Mouse (Mus musculus): ENCODE measurements at regions not wholly inside any gene's neighbourhood (a gene's known extent, or its start where the extent isn't known, plus 50 kb on each side); places are given as distances from the start of the nearest gene placed in this dataset.
A peak's percentile ranks its signal among the peaks of the same experiment; 100 is the strongest.

DNA sequence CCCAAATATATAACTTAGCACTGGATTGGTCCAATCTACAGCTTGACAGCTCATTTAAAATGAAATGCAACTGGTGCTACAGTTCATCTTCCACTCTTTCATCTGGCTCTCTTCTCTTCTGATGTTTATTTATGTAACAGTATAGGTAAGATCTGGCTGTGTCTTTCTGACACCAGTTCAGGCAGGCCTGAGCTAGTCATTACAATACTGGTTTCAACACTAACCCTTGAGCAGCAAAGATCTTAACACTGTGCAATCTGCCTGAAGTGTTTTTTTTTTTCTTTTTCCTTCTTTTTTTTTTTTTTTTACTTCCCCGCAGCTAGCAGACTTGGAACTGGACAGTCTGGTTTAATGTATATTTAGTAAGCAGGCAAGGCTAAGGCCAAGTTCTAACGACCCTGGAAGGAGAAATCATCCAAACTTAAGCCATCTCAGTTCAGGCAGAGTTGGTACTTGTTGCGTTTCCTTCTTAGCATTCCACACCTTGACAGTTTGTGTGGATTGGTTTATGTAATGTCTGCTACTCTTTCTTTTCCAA, 342.8 kb upstream of the Rgmb start:
- Histone ChIP-seq H3K9ac (ENCODE audit: low read length) (no peak overlapping the region), H3K27me3 (replicated peaks; ENCODE audit: control insufficient read depth, insufficient read depth, low read length) (no peaks in the 10 kb centered on the region), H3K4me3 (ENCODE audit: low read depth, low read length) (no peak overlapping the region), H3K4me2 (ENCODE audit: low read length) (no peak overlapping the region), H3K27ac (ENCODE audit: low read depth, low read length) (no peak overlapping the region), H3K36me3 (ENCODE audit: control insufficient read depth, insufficient read depth, low read length) (no peaks in the 10 kb centered on the region), H3K9me3 (replicated peaks; ENCODE audit: control insufficient read depth, low read length) (no peaks in the 10 kb centered on the region), H3K4me1 (ENCODE audit: control insufficient read depth, insufficient read depth, low read length) (peaks cover 4% of the 10 kb centered on the region; the same call in 1 of the 2 replicates)
- DNase-seq (ENCODE audit: low spot score) (no peak), ATAC-seq (no peak)
- 78% methylated on average over 3 of the region's 3 CpGs for WGBS

DNA sequence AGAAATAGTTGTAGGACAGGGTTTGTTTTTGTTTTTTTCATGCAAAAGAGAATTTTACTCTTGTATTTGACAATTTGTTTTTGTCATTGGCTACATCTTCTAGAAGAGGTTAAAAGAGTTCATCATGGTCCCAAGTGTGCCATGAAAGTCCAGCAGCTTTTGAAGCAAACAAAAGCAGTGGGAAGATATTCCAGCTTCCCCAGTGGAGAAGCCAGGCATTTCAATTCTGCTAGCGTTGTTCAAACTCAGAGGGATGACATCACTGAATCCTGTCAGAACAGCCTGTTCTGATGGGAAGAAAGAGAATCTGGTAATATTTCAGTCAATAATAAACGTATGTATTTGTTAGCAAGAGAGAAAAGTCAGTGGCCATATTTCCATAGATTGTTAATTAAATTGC, 335.9 kb upstream of the Rgmb start:
- no peak overlapping the region for H3K4me2 ChIP-seq (ENCODE audit: low read length)
- H3K36me3 ChIP-seq (ENCODE audit: control insufficient read depth, insufficient read depth, low read length): no peaks in the 10 kb centered on the region
- no peaks in the 10 kb centered on the region for H3K27me3 ChIP-seq (replicated peaks; ENCODE audit: control insufficient read depth, insufficient read depth, low read length)
- DNase-seq (ENCODE audit: low spot score) (no peak), ATAC-seq (no peak)
- H3K4me3 ChIP-seq (ENCODE audit: low read depth, low read length): no peak overlapping the region
- WGBS: 67% methylated on average over 2 of the region's 2 CpGs
- H3K9ac ChIP-seq (ENCODE audit: low read length): no peak overlapping the region
- H3K9me3 ChIP-seq (replicated peaks; ENCODE audit: control insufficient read depth, low read length): no peaks in the 10 kb centered on the region
- H3K4me1 ChIP-seq (ENCODE audit: control insufficient read depth, insufficient read depth, low read length): no peaks in the 10 kb centered on the region
- no peak overlapping the region for H3K27ac ChIP-seq (ENCODE audit: low read depth, low read length)

DNA sequence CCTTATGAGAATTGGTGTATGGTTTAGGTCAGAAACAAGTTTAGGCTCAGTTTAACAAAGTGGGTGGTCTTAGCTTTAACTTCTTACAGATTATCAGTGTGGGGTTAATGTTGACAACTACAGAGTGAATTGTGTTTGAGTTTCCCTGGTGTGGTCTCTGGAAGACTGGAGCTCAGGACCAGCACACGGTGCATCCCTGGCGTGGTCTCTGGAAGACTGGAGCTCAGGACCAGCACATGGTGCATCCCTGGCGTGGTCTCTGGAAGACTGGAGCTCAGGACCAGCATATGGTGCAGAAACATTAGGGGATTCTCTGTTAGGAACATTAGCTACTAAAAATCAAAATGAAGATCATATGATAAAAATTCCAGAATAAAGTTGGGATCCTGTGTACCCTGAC, 327.3 kb upstream of the Rgmb start:
- H3K4me2 ChIP-seq (ENCODE audit: low read length): no peak overlapping the region
- ATAC-seq (no peak), DNase-seq (ENCODE audit: low spot score) (no peak)
- no peaks in the 10 kb centered on the region for H3K9me3 ChIP-seq (replicated peaks; ENCODE audit: control insufficient read depth, low read length)
- H3K4me3 ChIP-seq (ENCODE audit: low read depth, low read length): no peak overlapping the region
- no peaks in the 10 kb centered on the region for H3K27me3 ChIP-seq (replicated peaks; ENCODE audit: control insufficient read depth, insufficient read depth, low read length)
- 75% methylated on average over 3 of the region's 3 CpGs for WGBS
- no peak overlapping the region for H3K9ac ChIP-seq (ENCODE audit: low read length)
- H3K27ac ChIP-seq (ENCODE audit: low read depth, low read length): no peak overlapping the region
- H3K36me3 ChIP-seq (ENCODE audit: control insufficient read depth, insufficient read depth, low read length): no peaks in the 10 kb centered on the region
- H3K4me1 ChIP-seq (ENCODE audit: control insufficient read depth, insufficient read depth, low read length): no peaks in the 10 kb centered on the region

DNA sequence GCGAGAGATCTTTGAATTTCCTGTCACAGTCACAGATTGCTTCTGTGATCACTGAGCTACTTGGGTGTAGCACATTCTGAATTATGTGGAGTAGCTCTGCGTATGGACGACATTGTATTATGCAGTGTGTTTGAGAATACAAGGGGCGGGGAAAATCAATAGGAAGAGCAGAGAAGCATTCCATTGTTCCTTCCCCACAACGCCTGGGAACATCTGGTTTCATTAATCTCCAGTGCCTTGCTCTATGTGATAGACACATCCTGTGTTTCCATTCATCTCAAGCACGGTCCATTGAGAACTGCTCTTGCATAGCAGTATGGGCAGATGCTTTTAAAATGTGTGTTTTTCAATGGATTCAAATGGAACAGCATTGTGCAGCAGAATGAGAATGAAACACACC, 326.9 kb upstream of the Rgmb start:
- H3K9ac ChIP-seq (ENCODE audit: low read length): no peak overlapping the region
- WGBS: 56% methylated on average over 6 of the region's 6 CpGs

DNA sequence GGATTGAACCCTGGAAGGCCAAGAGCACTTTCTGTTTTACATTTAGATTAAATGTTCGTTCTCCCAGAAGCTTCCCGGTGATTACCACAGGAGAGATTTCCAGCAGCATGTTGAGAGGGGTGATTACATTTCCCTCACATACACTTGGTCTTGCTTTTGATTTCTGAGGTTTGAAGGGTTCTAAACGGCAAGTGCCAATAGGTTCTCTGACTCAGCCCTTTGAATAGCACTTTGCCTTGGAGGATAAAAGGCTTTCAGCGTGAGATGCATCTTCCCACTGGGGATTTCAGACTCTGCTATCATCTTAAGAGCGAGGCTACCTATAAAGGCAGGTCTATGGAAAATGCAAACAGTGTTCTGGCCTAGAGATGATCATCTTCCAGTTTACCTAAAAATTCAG, 326.3 kb upstream of the Rgmb start:
- no peak for ATAC-seq
- WGBS: 72% methylated on average over 5 of the region's 5 CpGs
- Histone ChIP-seq H3K36me3 (ENCODE audit: control insufficient read depth, insufficient read depth, low read length) (no peaks in the 10 kb centered on the region), H3K4me1 (ENCODE audit: control insufficient read depth, insufficient read depth, low read length) (no peaks in the 10 kb centered on the region), H3K9ac (ENCODE audit: low read length) (no peak overlapping the region), H3K27me3 (replicated peaks; ENCODE audit: control insufficient read depth, insufficient read depth, low read length) (no peaks in the 10 kb centered on the region), H3K9me3 (replicated peaks; ENCODE audit: control insufficient read depth, low read length) (no peaks in the 10 kb centered on the region), H3K27ac (ENCODE audit: low read depth, low read length) (no peak overlapping the region), H3K4me3 (ENCODE audit: low read depth, low read length) (no peak overlapping the region), H3K4me2 (ENCODE audit: low read length) (no peak overlapping the region)
- DNase-seq (ENCODE audit: low spot score): peak; percentile 13

More for the DNA sequence above, 326.9 kb upstream of the Rgmb start:
- no peaks in the 10 kb centered on the region for H3K27me3 ChIP-seq (replicated peaks; ENCODE audit: control insufficient read depth, insufficient read depth, low read length)
- H3K4me2 ChIP-seq (ENCODE audit: low read length): no peak overlapping the region
- no peaks in the 10 kb centered on the region for H3K9me3 ChIP-seq (replicated peaks; ENCODE audit: control insufficient read depth, low read length)
- H3K4me3 ChIP-seq (ENCODE audit: low read depth, low read length): no peak overlapping the region
- H3K4me1 ChIP-seq (ENCODE audit: control insufficient read depth, insufficient read depth, low read length): no peaks in the 10 kb centered on the region
- DNase-seq (ENCODE audit: low spot score): peak; percentile 4
- no peak overlapping the region for H3K27ac ChIP-seq (ENCODE audit: low read depth, low read length)
- no peaks in the 10 kb centered on the region for H3K36me3 ChIP-seq (ENCODE audit: control insufficient read depth, insufficient read depth, low read length)
- ATAC-seq: peak; percentile 40; the same call in 1 of the 2 replicates

DNA sequence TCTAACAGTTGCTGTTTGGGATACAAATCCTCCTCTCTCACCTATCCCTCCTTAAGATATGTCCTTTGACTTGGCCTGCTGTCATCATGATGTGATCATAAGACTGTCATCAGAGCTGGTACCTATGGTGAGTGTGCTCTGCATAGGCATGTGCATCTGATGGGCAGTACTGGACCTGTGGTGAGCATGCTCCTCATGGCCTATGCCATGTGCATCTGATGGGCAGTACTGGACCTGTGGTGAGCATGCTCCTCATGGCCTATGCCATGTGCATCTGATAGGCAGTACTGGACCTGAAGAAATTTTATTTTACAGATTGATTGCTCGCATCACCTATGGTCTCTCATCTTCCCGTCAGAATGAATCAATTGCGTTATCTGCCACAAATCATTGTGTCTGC, 325.8 kb upstream of the Rgmb start:
- no peaks in the 10 kb centered on the region for H3K9me3 ChIP-seq (replicated peaks; ENCODE audit: control insufficient read depth, low read length)

DNA sequence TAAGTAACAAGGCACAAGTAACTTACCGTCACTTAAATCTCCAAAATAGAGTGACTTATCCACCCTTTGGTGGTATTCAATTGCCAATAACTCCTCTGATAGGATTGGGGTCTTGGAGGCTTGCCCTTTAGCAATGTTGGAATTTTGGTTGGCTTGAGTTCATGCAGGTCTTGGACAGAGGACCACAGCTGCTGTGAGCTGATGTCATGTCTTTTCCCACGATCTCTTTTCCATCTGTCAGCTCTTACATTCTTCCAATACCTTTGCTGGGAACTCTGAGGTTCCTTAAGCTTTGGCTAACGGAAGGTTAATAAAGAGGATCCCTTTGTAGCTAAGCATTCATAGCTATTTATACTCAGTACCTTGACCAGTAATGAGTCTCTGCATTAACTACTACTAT, 324.7 kb upstream of the Rgmb start:
- no peak for DNase-seq (ENCODE audit: low spot score)

More for the DNA sequence above, 325.8 kb upstream of the Rgmb start:
- ATAC-seq (0 out of 2 replicates have a peak, but pooled peaks have one; percentile 46), DNase-seq (ENCODE audit: low spot score) (no peak)
- no peak overlapping the region for H3K4me2 ChIP-seq (ENCODE audit: low read length)
- H3K9ac ChIP-seq (ENCODE audit: low read length): no peak overlapping the region
- 93% methylated on average over 3 of the region's 3 CpGs for WGBS
- H3K4me1 ChIP-seq (ENCODE audit: control insufficient read depth, insufficient read depth, low read length): no peaks in the 10 kb centered on the region
- H3K27me3 ChIP-seq (replicated peaks; ENCODE audit: control insufficient read depth, insufficient read depth, low read length): no peaks in the 10 kb centered on the region
- H3K27ac ChIP-seq (ENCODE audit: low read depth, low read length): no peak overlapping the region
- H3K36me3 ChIP-seq (ENCODE audit: control insufficient read depth, insufficient read depth, low read length): no peaks in the 10 kb centered on the region
- H3K4me3 ChIP-seq (ENCODE audit: low read depth, low read length): no peak overlapping the region

More for the DNA sequence above, 324.7 kb upstream of the Rgmb start:
- H3K27me3 ChIP-seq (replicated peaks; ENCODE audit: control insufficient read depth, insufficient read depth, low read length): no peaks in the 10 kb centered on the region
- no peak for ATAC-seq
- no peaks in the 10 kb centered on the region for H3K36me3 ChIP-seq (ENCODE audit: control insufficient read depth, insufficient read depth, low read length)
- no peak overlapping the region for H3K9ac ChIP-seq (ENCODE audit: low read length)
- H3K4me2 ChIP-seq (ENCODE audit: low read length): no peak overlapping the region
- no peaks in the 10 kb centered on the region for H3K4me1 ChIP-seq (ENCODE audit: control insufficient read depth, insufficient read depth, low read length)
- WGBS: 86% methylated on average over 3 of the region's 3 CpGs
- no peak overlapping the region for H3K4me3 ChIP-seq (ENCODE audit: low read depth, low read length)
- H3K9me3 ChIP-seq (replicated peaks; ENCODE audit: control insufficient read depth, low read length): no peaks in the 10 kb centered on the region
- no peak overlapping the region for H3K27ac ChIP-seq (ENCODE audit: low read depth, low read length)

All from forebrain, embryonic 14.5 days (tissue).